Mouse (Mus musculus) spleen, adult 2 months (tissue): ENCODE measurements around the gene Naa11. TPM values are rescaled to one million over a fixed set of nuclear protein-coding genes. Genes with fewer than 3 reads are reported as not detected.

ENCODE experiments used
- DNase-seq, 2 experiments: peaks; one replicate each; pipeline versions ENCODE4 v3.0.0 to v3.0.0-alpha.2; 2012 to 2021; ENCODE audit warnings: low spot score in 2 of 2, low read depth in 1 of 2
- H3K27ac ChIP-seq: fragments of 200-500 bp; 2 replicates; pipeline ENCODE4 v1.5.1; 2012; ENCODE audit warnings: low read length, inconsistent platforms; ENCODE audit not compliant: insufficient read depth
- H3K27me3 ChIP-seq: fragments of 200-500 bp; 2 replicates; pipeline ENCODE4 v1.6.1; 2012; ENCODE audit warnings: mild to moderate bottlenecking, moderate library complexity, low read length, inconsistent platforms; ENCODE audit not compliant: control insufficient read depth, insufficient read depth
- H3K36me3 ChIP-seq: fragments of 200-500 bp; 2 replicates; pipeline ENCODE4 v1.6.1; 2012; ENCODE audit warnings: mild to moderate bottlenecking, low read length, inconsistent platforms; ENCODE audit not compliant: control insufficient read depth, insufficient read depth
- H3K4me1 ChIP-seq: fragments of 200-500 bp; 2 replicates; pipeline ENCODE4 v1.6.1; 2011; ENCODE audit warnings: inconsistent platforms; ENCODE audit not compliant: control insufficient read depth, insufficient read depth, insufficient read length
- H3K4me3 ChIP-seq: fragments of 200-500 bp; 2 replicates; pipeline ENCODE4 v1.5.1; 2011; ENCODE audit warnings: mild to moderate bottlenecking, inconsistent platforms; ENCODE audit not compliant: insufficient read depth, insufficient read length; ENCODE audit errors: extremely low read depth
- CTCF ChIP-seq: fragments of 200-500 bp; IDR thresholded peaks from 2 replicates; pipeline ENCODE4 v1.5.1; 2011; ENCODE audit warnings: mild to moderate bottlenecking, inconsistent platforms; ENCODE audit not compliant: insufficient read depth, insufficient read length, insufficient replicate concordance; ENCODE audit errors: extremely low read depth
- POLR2A ChIP-seq: fragments of 200-500 bp; IDR thresholded peaks from 2 replicates; pipeline ENCODE4 v1.6.1; 2011; ENCODE audit warnings: low read depth, low read length, inconsistent platforms
- WGBS: fragments of 180-500 bp; shearing (Covaris S2); methylation state at CpG from one replicate; pipeline ENCODE4 v1.1.7; 2018; 5-methylcytosine and 5-hydroxymethylcytosine counted together
- polyA plus RNA-seq: library from polyadenylated mRNA; depleted of rRNA; stranded (reverse); fragments of >200 nt; gene quantifications from 2 replicates; pipeline ENCODE4 v1.2.3, GENCODE M21; 2012

The Naa11 gene
- polyA plus RNA-seq, 1 experiment = not detected

DNA sequence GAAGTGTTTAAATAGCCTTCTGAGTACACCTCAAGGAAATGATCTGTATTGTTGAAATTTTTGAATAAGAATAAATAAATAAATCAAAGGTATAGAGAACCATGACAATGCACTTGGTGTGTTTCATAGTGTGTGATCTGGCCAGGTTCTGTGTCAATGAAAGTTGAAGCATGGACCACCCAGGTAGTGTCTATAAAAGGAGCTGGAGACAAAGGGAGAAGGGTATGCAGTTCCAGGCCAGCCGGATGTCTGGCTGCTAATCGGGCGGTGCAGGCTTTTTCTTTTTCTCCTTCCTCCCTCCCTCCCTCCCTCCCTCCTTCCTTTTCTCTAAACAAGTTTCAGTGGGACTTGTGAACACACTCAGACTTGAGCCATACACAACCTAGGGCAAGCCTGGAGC, 12.2 kb downstream of the Naa11 start:
- Histone ChIP-seq H3K27me3 (no peaks in the 10 kb centered on the region), H3K36me3 (no peaks in the 10 kb centered on the region), H3K4me3 (no peak overlapping the region), H3K27ac (no peak overlapping the region), H3K4me1 (no peaks in the 10 kb centered on the region)
- DNase-seq = no peak
- 84% methylated on average over 3 of the region's 3 CpGs for WGBS
- TF ChIP-seq POLR2A (no peak), CTCF (no peak)

DNA sequence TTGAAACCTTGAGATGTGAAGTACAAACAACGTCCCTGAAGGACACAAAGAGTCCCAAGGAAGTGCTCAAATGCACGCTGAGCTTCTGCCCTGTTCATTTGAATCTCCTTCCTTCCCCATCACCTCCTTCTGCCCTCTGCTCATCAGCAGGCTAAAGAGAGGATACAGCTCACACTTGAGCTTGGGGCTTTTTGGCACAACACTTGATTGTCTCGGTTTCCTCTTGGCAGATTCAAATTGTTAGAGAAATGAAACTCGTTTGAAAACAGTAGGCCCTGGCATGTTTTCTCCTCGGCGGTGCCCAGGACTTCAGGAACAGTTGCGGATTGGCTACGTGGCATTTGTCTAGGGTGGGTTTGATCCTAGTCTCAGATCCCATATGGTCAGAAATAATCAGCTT, 27.4 kb downstream of the Naa11 start:
- Histone ChIP-seq H3K4me1 (peaks cover 2% of the 10 kb centered on the region; the same call in 1 of the 2 replicates), H3K4me3 (no peak overlapping the region), H3K36me3 (no peaks in the 10 kb centered on the region), H3K27me3 (no peaks in the 10 kb centered on the region), H3K27ac (no peak overlapping the region)
- WGBS = 35% methylated on average over 8 of the region's 8 CpGs
- TF ChIP-seq CTCF (no peak), POLR2A (no peak)
- DNase-seq = no peak

DNA sequence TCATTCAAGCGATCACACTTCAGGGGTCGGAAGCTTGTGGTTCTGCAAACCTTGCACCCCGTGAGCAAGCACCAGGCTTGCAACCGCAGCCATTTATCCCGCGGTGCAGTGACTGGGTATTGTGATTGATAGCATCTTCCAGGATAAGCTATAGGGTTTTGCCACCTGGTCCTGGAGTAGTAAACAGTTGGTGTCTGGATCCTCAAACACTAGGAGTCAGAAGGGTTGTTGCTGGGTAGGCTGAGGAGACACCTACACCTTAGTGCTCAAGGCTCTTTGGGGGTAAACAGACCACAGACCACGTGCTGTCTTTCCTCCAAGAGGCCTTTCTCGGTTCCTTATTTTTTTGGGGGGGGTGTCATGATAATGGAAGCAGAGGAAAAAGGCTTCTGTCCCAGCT, 27.9 kb downstream of the Naa11 start:
- Histone ChIP-seq H3K36me3 (no peaks in the 10 kb centered on the region), H3K4me1 (peaks cover 2% of the 10 kb centered on the region; the same call in 1 of the 2 replicates), H3K4me3 (no peak overlapping the region), H3K27me3 (no peaks in the 10 kb centered on the region), H3K27ac (no peak overlapping the region)
- WGBS = 15% methylated on average over 8 of the region's 8 CpGs
- no peak for DNase-seq
- TF ChIP-seq CTCF (no peak), POLR2A (no peak)

DNA sequence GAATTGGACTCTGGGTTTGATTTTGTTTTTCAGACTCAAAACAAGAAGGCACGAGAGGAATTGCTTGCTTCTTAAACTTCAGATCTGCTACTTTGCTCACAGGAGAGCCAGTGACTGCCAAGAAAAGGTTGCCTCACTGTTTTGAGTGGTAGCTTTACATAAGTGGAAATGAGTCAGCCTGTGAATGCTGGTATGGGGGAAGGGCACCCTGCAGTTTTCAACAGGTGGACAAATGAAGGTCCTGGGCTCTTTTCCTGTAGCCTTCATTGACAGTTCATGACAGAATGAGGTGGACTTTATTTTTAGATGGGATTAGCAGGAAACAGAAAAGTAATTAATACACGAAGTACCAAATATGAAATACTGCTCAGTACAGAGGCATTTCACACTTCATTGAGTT, 29.6 kb downstream of the Naa11 start:
- H3K27ac ChIP-seq = no peak overlapping the region
- TF ChIP-seq CTCF = no peak
- TF ChIP-seq POLR2A = no peak
- no peaks in the 10 kb centered on the region for H3K27me3 ChIP-seq
- H3K4me1 ChIP-seq = peaks cover 2% of the 10 kb centered on the region; the same call in 1 of the 2 replicates
- WGBS = 22% methylated on average over 2 of the region's 2 CpGs
- H3K4me3 ChIP-seq = no peak overlapping the region
- no peak for DNase-seq
- H3K36me3 ChIP-seq = no peaks in the 10 kb centered on the region

DNA sequence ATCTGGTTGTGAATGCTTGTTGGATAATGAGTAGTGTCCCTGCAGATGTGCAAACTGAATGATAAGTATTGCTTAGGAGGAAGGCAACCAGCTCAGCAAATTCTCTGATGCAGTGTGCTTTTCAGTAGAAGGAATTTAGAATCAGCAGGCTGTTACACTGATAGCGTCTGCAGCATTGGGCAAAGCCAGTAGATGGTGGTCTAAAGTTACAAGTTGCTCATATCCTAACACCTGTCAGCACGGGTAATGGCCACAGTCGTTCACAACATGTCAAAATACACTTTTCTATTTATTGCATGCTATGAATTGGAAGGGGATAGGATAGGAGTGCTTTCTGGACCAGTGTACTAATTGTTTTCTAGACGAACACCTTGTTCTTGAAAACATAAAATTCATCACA, 33.1 kb downstream of the Naa11 start:
- 70% methylated on average over 4 of the region's 4 CpGs for WGBS

DNA sequence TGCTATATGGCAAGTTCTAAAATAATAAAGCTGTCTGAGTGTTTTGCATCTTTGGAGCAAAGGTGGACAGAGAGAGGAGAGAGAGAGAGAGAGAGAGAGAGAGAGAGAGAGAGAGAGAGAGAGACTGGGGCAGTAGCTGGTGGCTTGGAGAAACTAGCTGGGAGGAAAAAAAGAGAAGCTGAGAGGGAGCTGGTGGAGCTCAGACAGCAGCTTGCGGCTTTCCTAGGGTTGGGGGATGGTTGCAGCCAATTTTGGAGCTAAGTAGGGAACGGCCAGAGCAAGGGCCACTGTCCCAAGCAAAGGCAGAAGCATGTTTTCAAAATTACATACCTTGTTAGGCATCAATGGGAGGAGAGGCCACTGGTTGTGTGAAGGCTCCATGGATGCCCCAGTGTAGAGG, 36.0 kb downstream of the Naa11 start:
- Histone ChIP-seq H3K4me3 (no peak overlapping the region), H3K4me1 (no peaks in the 10 kb centered on the region), H3K36me3 (no peaks in the 10 kb centered on the region), H3K27me3 (no peaks in the 10 kb centered on the region), H3K27ac (no peak overlapping the region)
- no peak for DNase-seq
- WGBS = 7% methylated on average over 2 of the region's 2 CpGs
- no peak for TF ChIP-seq CTCF
- no peak for TF ChIP-seq POLR2A

More for the DNA sequence above, 33.1 kb downstream of the Naa11 start:
- DNase-seq = no peak
- peaks cover 2% of the 10 kb centered on the region; the same call in 1 of the 2 replicates for H3K4me1 ChIP-seq
- no peak overlapping the region for H3K4me3 ChIP-seq
- H3K27me3 ChIP-seq = no peaks in the 10 kb centered on the region
- TF ChIP-seq POLR2A (no peak), CTCF (no peak)
- no peak overlapping the region for H3K27ac ChIP-seq
- no peaks in the 10 kb centered on the region for H3K36me3 ChIP-seq

DNA sequence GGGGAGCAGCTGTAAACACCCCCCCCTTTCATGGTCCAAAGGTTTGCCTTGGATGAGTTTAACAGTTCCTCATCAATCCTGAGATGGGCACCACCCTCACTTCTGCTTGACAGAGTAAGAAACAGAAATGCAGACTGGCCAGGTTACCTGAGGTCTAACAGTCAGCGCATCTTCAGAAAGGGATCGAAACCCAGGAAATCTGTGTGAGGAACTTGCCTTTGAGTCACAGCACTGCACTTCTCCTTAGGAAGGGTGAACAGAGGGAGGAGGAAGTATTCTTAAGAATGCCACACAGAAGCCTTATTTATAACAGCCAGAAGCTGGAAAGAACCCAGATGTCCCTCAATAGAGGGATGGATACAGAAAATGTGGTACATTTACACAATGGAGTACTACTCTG, 37.0 kb downstream of the Naa11 start:
- H3K27ac ChIP-seq = no peak overlapping the region
- 48% methylated on average over 2 of the region's 2 CpGs for WGBS
- no peak for DNase-seq
- H3K4me3 ChIP-seq = no peak overlapping the region
- H3K4me1 ChIP-seq = no peaks in the 10 kb centered on the region
- no peaks in the 10 kb centered on the region for H3K27me3 ChIP-seq
- no peak for TF ChIP-seq CTCF
- TF ChIP-seq POLR2A = no peak
- H3K36me3 ChIP-seq = no peaks in the 10 kb centered on the region
